Mouse (Mus musculus) MEL (cell line): ENCODE data around the gene Trim59. TPM values are rescaled to one million over a fixed set of nuclear protein-coding genes. Genes with fewer than 3 reads are reported as not detected.

Source experiments
- DNase-seq: peaks from one replicate; pipeline ENCODE4 v3.0.0; 2011; ENCODE audit warnings: low read depth, low spot score
- H3K27ac ChIP-seq: 2 replicates; pipeline ENCODE4 v1.5.1; 2012; ENCODE audit warnings: low read depth, mild to moderate bottlenecking, control low read depth, low read length, moderate library complexity; ENCODE audit not compliant: control insufficient read depth
- H3K27me3 ChIP-seq, 2 experiments: fragments of 150-350 bp in 1 of 2; sonication (generic) in 1 of 2; 2 replicates each; pipeline ENCODE4 v1.6.1; 2012; ENCODE audit warnings: low read length in 2 of 2, mild to moderate bottlenecking in 2 of 2, improper control_type of control experiment in 1 of 2, moderate library complexity in 1 of 2; ENCODE audit not compliant: insufficient read depth in 2 of 2, control insufficient read depth in 1 of 2
- H3K36me3 ChIP-seq, 2 experiments: 2 replicates each; pipeline ENCODE4 v1.6.1; 2012 to 2014; ENCODE audit warnings: low read length in 2 of 2, improper control_type of control experiment in 1 of 2, inconsistent platforms in 1 of 2, mild to moderate bottlenecking in 1 of 2; ENCODE audit not compliant: insufficient read depth in 2 of 2, control insufficient read depth in 1 of 2
- H3K4me1 ChIP-seq, 2 experiments: fragments of 150-350 bp in 1 of 2; sonication (generic) in 1 of 2; 2 replicates each; pipeline ENCODE4 v1.6.1; 2012; ENCODE audit warnings: low read length in 2 of 2, improper control_type of control experiment in 1 of 2, mild to moderate bottlenecking in 1 of 2; ENCODE audit not compliant: insufficient read depth in 2 of 2, control insufficient read depth in 1 of 2
- H3K4me3 ChIP-seq, 2 experiments: fragments of 150-350 bp in 1 of 2; sonication (generic) in 1 of 2; 2 replicates each; pipeline ENCODE4 v1.5.1; 2012; ENCODE audit warnings: low read depth in 2 of 2, low read length in 2 of 2, mild to moderate bottlenecking in 2 of 2, moderate library complexity in 2 of 2, control low read depth in 1 of 2, improper control_type of control experiment in 1 of 2; ENCODE audit not compliant: control insufficient read depth in 1 of 2, insufficient read depth in 1 of 2
- H3K79me2 ChIP-seq: 2 replicates; pipeline ENCODE4 v1.6.1; 2012; ENCODE audit warnings: mild to moderate bottlenecking, low read length, moderate library complexity; ENCODE audit not compliant: control insufficient read depth, poor library complexity, insufficient read depth
- H3K9ac ChIP-seq: 2 replicates; pipeline ENCODE4 v1.6.1; 2012; ENCODE audit warnings: low read depth, mild to moderate bottlenecking, control low read depth, low read length, moderate library complexity; ENCODE audit not compliant: control insufficient read depth, poor library complexity, severe bottlenecking
- H3K9me3 ChIP-seq: fragments of 150-350 bp; sonication (generic); replicated peaks from 2 replicates; pipeline ENCODE4 v1.6.1; 2012; ENCODE audit warnings: mild to moderate bottlenecking, low read length, improper control_type of control experiment, moderate library complexity; ENCODE audit not compliant: insufficient read depth
- CHD2 ChIP-seq: IDR thresholded peaks from 2 replicates; pipeline ENCODE4 v1.6.1; 2011; ENCODE audit warnings: low read length, improper control_type of control experiment
- E2F4 ChIP-seq: IDR thresholded peaks from 2 replicates; pipeline ENCODE4 v1.6.1; 2011; ENCODE audit warnings: low read depth, low read length, improper control_type of control experiment, borderline replicate concordance
- ELF1 ChIP-seq: IDR thresholded peaks from 2 replicates; pipeline ENCODE4 v1.6.1; 2014; ENCODE audit warnings: low read depth, mild to moderate bottlenecking, inconsistent platforms, low read length, improper control_type of control experiment, moderate library complexity
- EP300 ChIP-seq, 2 experiments: IDR thresholded peaks; 2 replicates each; pipeline ENCODE4 v1.6.1; 2011; ENCODE audit warnings: improper control_type of control experiment in 2 of 2, low read length in 2 of 2, low read depth in 1 of 2, mild to moderate bottlenecking in 1 of 2
- ETS1 ChIP-seq: IDR thresholded peaks from 2 replicates; pipeline ENCODE4 v1.6.1; 2012; ENCODE audit warnings: low read depth, mild to moderate bottlenecking, inconsistent platforms, low read length, improper control_type of control experiment, moderate library complexity
- GATA1 ChIP-seq: IDR thresholded peaks from 2 replicates; pipeline ENCODE4 v1.6.1; 2011; ENCODE audit warnings: low read depth, low read length, improper control_type of control experiment
- HCFC1 ChIP-seq: IDR thresholded peaks from 2 replicates; pipeline ENCODE4 v1.6.1; 2012; ENCODE audit warnings: low read depth, mild to moderate bottlenecking, inconsistent platforms, low read length, improper control_type of control experiment, moderate library complexity
- KAT2A ChIP-seq: conservative IDR thresholded peaks from 2 replicates; pipeline ENCODE4 v1.6.1; 2012; ENCODE audit warnings: low read depth, low read length, improper control_type of control experiment, inconsistent platforms
- MAFK ChIP-seq: IDR thresholded peaks from 2 replicates; pipeline ENCODE4 v1.6.1; 2011; ENCODE audit warnings: low read depth, mild to moderate bottlenecking, low read length, improper control_type of control experiment, borderline replicate concordance
- MAZ ChIP-seq: IDR thresholded peaks from 2 replicates; pipeline ENCODE4 v1.6.1; 2012; ENCODE audit warnings: low read depth, mild to moderate bottlenecking, inconsistent platforms, low read length, improper control_type of control experiment
- MXI1 ChIP-seq: IDR thresholded peaks from 2 replicates; pipeline ENCODE4 v1.6.1; 2011; ENCODE audit warnings: mild to moderate bottlenecking, low read depth, low read length, improper control_type of control experiment
- NELFE ChIP-seq: IDR thresholded peaks from 2 replicates; pipeline ENCODE4 v1.6.1; 2011; ENCODE audit warnings: low read depth, low read length, improper control_type of control experiment
- NRF1 ChIP-seq: IDR thresholded peaks from 2 replicates; pipeline ENCODE4 v1.6.1; 2014; ENCODE audit warnings: low read depth, mild to moderate bottlenecking, inconsistent platforms, low read length, improper control_type of control experiment, moderate library complexity; ENCODE audit not compliant: poor library complexity, insufficient read depth, severe bottlenecking
- POLR2A ChIP-seq, 2 experiments: IDR thresholded peaks; 2 replicates each; pipeline ENCODE4 v1.6.1; 2011 to 2012; ENCODE audit warnings: low read length in 2 of 2, mild to moderate bottlenecking in 2 of 2, control low read depth in 1 of 2, improper control_type of control experiment in 1 of 2, low read depth in 1 of 2, moderate library complexity in 1 of 2; ENCODE audit not compliant: control insufficient read depth in 1 of 2, insufficient read depth in 1 of 2, poor library complexity in 1 of 2
- POLR2AphosphoS2 ChIP-seq: IDR thresholded peaks from 2 replicates; pipeline ENCODE4 v1.6.1; 2011; ENCODE audit warnings: low read length, improper control_type of control experiment
- POLR2AphosphoS5 ChIP-seq: IDR thresholded peaks from 2 replicates; pipeline ENCODE4 v1.6.1; 2012; ENCODE audit warnings: low read depth, borderline replicate concordance, mild to moderate bottlenecking, inconsistent platforms, low read length, moderate library complexity, mixed read lengths
- RAD21 ChIP-seq: IDR thresholded peaks from 2 replicates; pipeline ENCODE4 v1.6.1; 2011; ENCODE audit warnings: mild to moderate bottlenecking, low read depth, low read length, improper control_type of control experiment
- SIN3A ChIP-seq: IDR thresholded peaks from 2 replicates; pipeline ENCODE4 v1.6.1; 2012; ENCODE audit warnings: low read length, improper control_type of control experiment, inconsistent platforms
- TAL1 ChIP-seq: IDR thresholded peaks from 2 replicates; pipeline ENCODE4 v1.6.1; 2012; ENCODE audit warnings: mild to moderate bottlenecking, inconsistent platforms, low read length, moderate library complexity, mixed read lengths
- TBP ChIP-seq: IDR thresholded peaks from 2 replicates; pipeline ENCODE4 v1.8.0; 2011; ENCODE audit warnings: low read depth, low read length, improper control_type of control experiment
- TCF12 ChIP-seq: IDR thresholded peaks from 2 replicates; pipeline ENCODE4 v1.6.1; 2014; ENCODE audit warnings: low read depth, mild to moderate bottlenecking, inconsistent platforms, low read length, improper control_type of control experiment, moderate library complexity
- UBTF ChIP-seq: IDR thresholded peaks from 2 replicates; pipeline ENCODE4 v1.6.1; 2012; ENCODE audit warnings: low read depth, mild to moderate bottlenecking, inconsistent platforms, low read length, improper control_type of control experiment, moderate library complexity, borderline replicate concordance; ENCODE audit not compliant: insufficient read depth
- USF1 ChIP-seq: IDR thresholded peaks from 2 replicates; pipeline ENCODE4 v1.6.1; 2014; ENCODE audit warnings: low read depth, mild to moderate bottlenecking, inconsistent platforms, low read length, improper control_type of control experiment, moderate library complexity
- ZKSCAN1 ChIP-seq: IDR thresholded peaks from 2 replicates; pipeline ENCODE4 v1.6.1; 2012; ENCODE audit warnings: low read depth, mild to moderate bottlenecking, inconsistent platforms, low read length, improper control_type of control experiment, moderate library complexity
- ZMIZ1 ChIP-seq: IDR thresholded peaks from 2 replicates; pipeline ENCODE4 v1.6.1; 2012; ENCODE audit warnings: low read depth, mild to moderate bottlenecking, inconsistent platforms, low read length, improper control_type of control experiment, moderate library complexity
- ZNF384 ChIP-seq: IDR thresholded peaks from 2 replicates; pipeline ENCODE4 v1.6.1; 2012; ENCODE audit warnings: low read depth, mild to moderate bottlenecking, inconsistent platforms, low read length, improper control_type of control experiment
- polyA plus RNA-seq, 2 experiments: library from polyadenylated mRNA; stranded (reverse) in 1 of 2; unstranded in 1 of 2; fragments of >175 nt in 1 of 2; fragments of >200 nt in 1 of 2; gene quantifications; 2 replicates each; pipeline versions ENCODE4 v1.2.1 to v1.2.4; 2012; ENCODE audit warnings: low replicate concordance in 2 of 2, low read depth in 1 of 2; ENCODE audit not compliant: insufficient read length in 2 of 2, insufficient read depth in 1 of 2, missing spikeins in 1 of 2
- total RNA-seq: library from RNA; depleted of rRNA; stranded (reverse); fragments of 300-350 nt; gene quantifications from 2 replicates; pipeline ENCODE4 v1.2.3, GENCODE M21; 2012

Gene Trim59
- total and polyA plus RNA-seq, 3 experiments, result 11.3 to 17.4 TPM; not detected in 1

GRCm38 (mm10) chr3:69005338-69006245, 39.0 kb downstream of the Trim59 start:
- H3K36me3 ChIP-seq, result peaks cover 24 to 25% of the 10 kb centered on the region in 2 experiments
- no peaks in the 10 kb centered on the region for H3K27me3 ChIP-seq
- peak; percentile 66 for DNase-seq
- TF ChIP-seq MAZ (no peak), GATA1 (no peak), MXI1 (peak; percentile 48; the same call in 1 of the 2 replicates)
- peaks cover 43% of the 10 kb centered on the region for H3K79me2 ChIP-seq
- peak overlapping the region; percentile 81 to 95 for H3K4me3 ChIP-seq
- H3K9ac ChIP-seq, result peak overlapping the region; percentile 91
- H3K27ac ChIP-seq, result peak overlapping the region; percentile 85
- no peaks in the 10 kb centered on the region for H3K9me3 ChIP-seq
- peaks cover 2 to 23% of the 10 kb centered on the region in 2 experiments; a peak in 2 of 4 replicates for H3K4me1 ChIP-seq

- Histone ChIP-seq H3K27ac (peak within 1 kb of the TSS; percentile 98), H3K36me3 (peaks cover 15 to 23% of the 10 kb centered on the region in 2 experiments), H3K4me3 (peak within 1 kb of the TSS; percentile 86 to 95), H3K9me3 (no peaks in the 10 kb centered on the region), H3K79me2 (peaks cover 42% of the 10 kb centered on the region), H3K4me1 (peaks cover 2 to 15% of the 10 kb centered on the region in 2 experiments; a peak in 2 of 4 replicates), H3K27me3 (no peaks in the 10 kb centered on the region), H3K9ac (peak within 1 kb of the TSS; percentile 91)
- peak; percentile 98 for DNase-seq
- TF ChIP-seq EP300 (IDR thresholded peaks at IDR 0.05; ENCODE audit: low read depth in 1 of 2, low read length in 2 of 2) (peak in 1 of 2 experiments; percentile 41; a peak in 2 of 4 replicates), E2F4 (peak; percentile 84), SIN3A (peak; percentile 64), ZKSCAN1 (no peak), UBTF (0 out of 2 replicates have a peak, but pooled peaks have one; percentile 35), MAZ (peak; percentile 42), TBP (peak; percentile 54), HCFC1 (peak; percentile 83), MAFK (no peak), ELF1 (0 out of 2 replicates have a peak, but pooled peaks have one; percentile 43), CHD2 (peak; percentile 89), RAD21 (no peak), USF1 (no peak), POLR2AphosphoS5 (no peak), POLR2A (IDR thresholded peaks at IDR 0.05; ENCODE audit: control insufficient read depth in 1 of 2, insufficient read depth in 1 of 2, low read depth in 1 of 2, low read length in 2 of 2, poor library complexity in 1 of 2) (peak; percentile 84 to 87; a peak in 3 of 4 replicates), KAT2A (no peak; the same call in 1 of the 2 replicates), NRF1 (peak; percentile 100), MXI1 (peak; percentile 72; the same call in 1 of the 2 replicates), ZMIZ1 (peak; percentile 72), NELFE (peak; percentile 85), TCF12 (peak; percentile 38), ETS1 (peak; percentile 12; the same call in 1 of the 2 replicates), TAL1 (no peak), POLR2AphosphoS2 (peak; percentile 83; the same call in 1 of the 2 replicates), ZNF384 (peak; percentile 97)
These were observed 39.9 kb downstream of the Trim59 start, which contains the start of the genes Ift80 and Smc4 for GRCm38 (mm10) chr3:69004437-69005337. Gene Ift80 (minus strand): TSS chr3:69004570. Gene Smc4 (plus strand): TSS chr3:69004738.
